Mouse (Mus musculus): ENCODE data around the gene Mtx2. TPM values are rescaled to one million over a fixed set of nuclear protein-coding genes. Genes with fewer than 3 reads are reported as not detected.

The Mtx2 gene
- polyA plus RNA-seq, 2 experiments = 72.4 to 121 TPM

- Histone ChIP-seq H3K4me2 (replicated peaks; ENCODE audit: low read depth, low read length, severe bottlenecking) (no peak overlapping the region), H3K4me1 (ENCODE audit: control insufficient read depth, insufficient read depth, low read length) (no peaks in the 10 kb centered on the region), H3K36me3 (ENCODE audit: control insufficient read depth, insufficient read depth, low read length) (peaks cover 7% of the 10 kb centered on the region; the same call in 1 of the 2 replicates), H3K27me3 (ENCODE audit: control insufficient read depth, insufficient read depth, low read length) (no peaks in the 10 kb centered on the region), H3K9me3 (ENCODE audit: control insufficient read depth, low read length) (no peaks in the 10 kb centered on the region), H3K9ac (ENCODE audit: low read depth, low read length, severe bottlenecking) (no peak overlapping the region), H3K4me3 (replicated peaks; ENCODE audit: low read length) (no peak overlapping the region), H3K27ac (replicated peaks; ENCODE audit: low read depth, low read length) (no peak overlapping the region)
- no peak for DNase-seq (ENCODE audit: low spot score)
- no peak for TF ChIP-seq POLR2A (IDR thresholded peaks at IDR 0.05; ENCODE audit: borderline replicate concordance, extremely low read depth, insufficient read depth, insufficient read length)
- ATAC-seq (ENCODE audit: low FRiP score, low read depth) = no peak
Measured at GRCm38 (mm10) chr2:74865414-74865813, 39.8 kb downstream of the Mtx2 start.

- ATAC-seq (ENCODE audit: low FRiP score, low read depth) = no peak
- no peaks in the 10 kb centered on the region for H3K9me3 ChIP-seq (ENCODE audit: control insufficient read depth, low read length)
- no peak for TF ChIP-seq POLR2A (IDR thresholded peaks at IDR 0.05; ENCODE audit: borderline replicate concordance, extremely low read depth, insufficient read depth, insufficient read length)
- H3K36me3 ChIP-seq (ENCODE audit: control insufficient read depth, insufficient read depth, low read length) = peaks cover 31% of the 10 kb centered on the region
- 81% methylated on average over 9 of the region's 9 CpGs for WGBS
- H3K27me3 ChIP-seq (ENCODE audit: control insufficient read depth, insufficient read depth, low read length) = no peaks in the 10 kb centered on the region
- no peak for DNase-seq (ENCODE audit: low spot score)
- no peak overlapping the region for H3K4me3 ChIP-seq (replicated peaks; ENCODE audit: low read length)
- no peak overlapping the region for H3K27ac ChIP-seq (replicated peaks; ENCODE audit: low read depth, low read length)
- H3K9ac ChIP-seq (ENCODE audit: low read depth, low read length, severe bottlenecking) = no peak overlapping the region
- H3K4me1 ChIP-seq (ENCODE audit: control insufficient read depth, insufficient read depth, low read length) = no peaks in the 10 kb centered on the region
- H3K4me2 ChIP-seq (replicated peaks; ENCODE audit: low read depth, low read length, severe bottlenecking) = no peak overlapping the region
Measured at GRCm38 (mm10) chr2:74874043-74874442, 48.4 kb downstream of the Mtx2 start.

GRCm38 (mm10) chr2:74884357-74884756 lies 58.8 kb downstream of the Mtx2 start:
- H3K27me3 ChIP-seq (ENCODE audit: control insufficient read depth, insufficient read depth, low read length) = no peaks in the 10 kb centered on the region
- no peak for ATAC-seq (ENCODE audit: low FRiP score, low read depth)
- 78% methylated on average over 9 of the region's 9 CpGs for WGBS
- DNase-seq (ENCODE audit: low spot score) = no peak
- no peak overlapping the region for H3K4me2 ChIP-seq (replicated peaks; ENCODE audit: low read depth, low read length, severe bottlenecking)
- no peak overlapping the region for H3K9ac ChIP-seq (ENCODE audit: low read depth, low read length, severe bottlenecking)
- no peaks in the 10 kb centered on the region for H3K36me3 ChIP-seq (ENCODE audit: control insufficient read depth, insufficient read depth, low read length)
- no peaks in the 10 kb centered on the region for H3K9me3 ChIP-seq (ENCODE audit: control insufficient read depth, low read length)
- no peak for TF ChIP-seq POLR2A (IDR thresholded peaks at IDR 0.05; ENCODE audit: borderline replicate concordance, extremely low read depth, insufficient read depth, insufficient read length)
- no peak overlapping the region for H3K27ac ChIP-seq (replicated peaks; ENCODE audit: low read depth, low read length)
- no peak overlapping the region for H3K4me3 ChIP-seq (replicated peaks; ENCODE audit: low read length)
- H3K4me1 ChIP-seq (ENCODE audit: control insufficient read depth, insufficient read depth, low read length) = no peaks in the 10 kb centered on the region

GRCm38 (mm10) chr2:74891868-74892267 lies 66.3 kb downstream of the Mtx2 start:
- Histone ChIP-seq H3K4me2 (replicated peaks; ENCODE audit: low read depth, low read length, severe bottlenecking) (no peak overlapping the region), H3K9ac (ENCODE audit: low read depth, low read length, severe bottlenecking) (no peak overlapping the region), H3K27me3 (ENCODE audit: control insufficient read depth, insufficient read depth, low read length) (no peaks in the 10 kb centered on the region), H3K4me1 (ENCODE audit: control insufficient read depth, insufficient read depth, low read length) (0 out of 2 replicates have a peak, but pooled peaks cover 3% of the 10 kb centered on the region), H3K27ac (replicated peaks; ENCODE audit: low read depth, low read length) (no peak overlapping the region), H3K4me3 (replicated peaks; ENCODE audit: low read length) (no peak overlapping the region), H3K9me3 (ENCODE audit: control insufficient read depth, low read length) (no peaks in the 10 kb centered on the region), H3K36me3 (ENCODE audit: control insufficient read depth, insufficient read depth, low read length) (no peaks in the 10 kb centered on the region)
- TF ChIP-seq POLR2A (IDR thresholded peaks at IDR 0.05; ENCODE audit: borderline replicate concordance, extremely low read depth, insufficient read depth, insufficient read length) = no peak
- 79% methylated on average over 5 of the region's 5 CpGs for WGBS
- no peak for ATAC-seq (ENCODE audit: low FRiP score, low read depth)
- no peak for DNase-seq (ENCODE audit: low spot score)

GRCm38 (mm10) chr2:74892881-74893615 lies 67.4 kb downstream of the Mtx2 start:
- no peak overlapping the region for H3K27ac ChIP-seq (replicated peaks; ENCODE audit: low read depth, low read length)
- ATAC-seq (ENCODE audit: low FRiP score, low read depth) = no peak
- H3K4me3 ChIP-seq (replicated peaks; ENCODE audit: low read length) = no peak overlapping the region
- H3K4me2 ChIP-seq (replicated peaks; ENCODE audit: low read depth, low read length, severe bottlenecking) = no peak overlapping the region
- H3K9ac ChIP-seq (ENCODE audit: low read depth, low read length, severe bottlenecking) = no peak overlapping the region
- TF ChIP-seq POLR2A (IDR thresholded peaks at IDR 0.05; ENCODE audit: borderline replicate concordance, extremely low read depth, insufficient read depth, insufficient read length) = no peak
- 84% methylated on average over 7 of the region's 7 CpGs for WGBS
- H3K4me1 ChIP-seq (ENCODE audit: control insufficient read depth, insufficient read depth, low read length) = 0 out of 2 replicates have a peak, but pooled peaks cover 3% of the 10 kb centered on the region
- no peaks in the 10 kb centered on the region for H3K9me3 ChIP-seq (ENCODE audit: control insufficient read depth, low read length)
- H3K36me3 ChIP-seq (ENCODE audit: control insufficient read depth, insufficient read depth, low read length) = no peaks in the 10 kb centered on the region
- no peak for DNase-seq (ENCODE audit: low spot score)
- H3K27me3 ChIP-seq (ENCODE audit: control insufficient read depth, insufficient read depth, low read length) = no peaks in the 10 kb centered on the region

Measured in limb, embryonic 14.5 days (tissue).